Mouse (Mus musculus): ENCODE results near the gene Arhgef2.
"Not testable (repeated sequence)": the region's sequence is repeated elsewhere in the genome, so short reads cannot be mapped to it uniquely, and the experiment has no call there.

Arhgef2 gene

DNA sequence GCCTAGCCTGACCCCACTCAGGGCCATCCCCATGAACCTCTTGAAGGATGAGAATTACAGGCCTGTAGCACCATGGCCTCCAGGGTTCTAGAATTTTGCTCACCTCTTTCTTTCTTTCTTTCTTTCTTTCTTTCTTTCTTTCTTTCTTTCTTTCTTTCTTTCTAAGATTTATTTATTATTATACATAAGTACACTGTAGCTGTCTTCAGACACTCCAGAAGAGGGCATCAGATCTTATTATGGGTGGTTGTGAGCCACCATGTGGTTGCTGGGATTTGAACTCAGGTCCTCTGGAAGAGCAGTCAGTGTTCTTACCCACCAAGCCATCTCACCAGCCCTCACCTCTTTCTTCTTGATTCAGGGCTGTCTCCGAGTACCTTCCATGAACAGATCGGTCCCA, at the start of gene Arhgef2:
Gene Arhgef2 (plus strand): TSS at position 301 of the 400 bp plus-strand sequence.
- DNase-seq: not testable (repeated sequence)

DNA sequence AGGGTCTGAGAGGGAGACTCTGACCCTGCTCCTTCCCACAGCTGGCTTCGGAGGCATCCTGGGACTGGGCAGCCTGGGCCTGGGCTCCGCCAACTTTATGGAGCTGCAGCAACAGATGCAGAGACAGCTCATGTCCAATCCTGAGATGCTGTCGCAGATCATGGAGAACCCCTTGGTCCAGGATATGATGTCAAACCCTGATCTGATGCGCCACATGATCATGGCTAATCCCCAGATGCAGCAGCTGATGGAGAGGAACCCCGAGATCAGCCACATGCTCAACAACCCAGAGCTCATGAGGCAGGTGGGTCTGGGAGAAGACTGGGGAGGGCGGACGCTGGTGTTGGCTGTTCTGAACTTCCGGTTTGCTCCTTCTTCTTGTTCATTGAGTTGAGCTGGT, 49.1 kb upstream of the Arhgef2 start:
- DNase-seq: peak in 1 of 2 experiments; percentile 1

DNA sequence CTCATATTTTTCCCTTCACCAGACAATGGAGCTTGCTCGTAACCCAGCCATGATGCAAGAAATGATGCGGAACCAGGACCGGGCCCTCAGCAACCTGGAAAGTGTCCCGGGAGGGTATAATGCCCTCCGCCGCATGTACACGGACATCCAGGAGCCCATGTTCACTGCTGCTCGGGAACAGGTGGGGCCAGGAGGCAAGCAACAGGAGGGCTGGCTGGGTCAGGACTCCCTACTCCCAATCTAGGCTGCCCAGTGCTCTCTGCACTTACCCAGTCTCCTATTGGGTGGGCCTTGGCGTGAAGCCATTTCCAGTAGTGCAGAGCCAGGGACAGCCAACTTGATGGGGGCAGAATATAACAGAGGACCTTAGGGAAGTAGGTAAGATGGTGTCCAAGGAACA, 46.2 kb upstream of the Arhgef2 start:
- no peak for DNase-seq

DNA sequence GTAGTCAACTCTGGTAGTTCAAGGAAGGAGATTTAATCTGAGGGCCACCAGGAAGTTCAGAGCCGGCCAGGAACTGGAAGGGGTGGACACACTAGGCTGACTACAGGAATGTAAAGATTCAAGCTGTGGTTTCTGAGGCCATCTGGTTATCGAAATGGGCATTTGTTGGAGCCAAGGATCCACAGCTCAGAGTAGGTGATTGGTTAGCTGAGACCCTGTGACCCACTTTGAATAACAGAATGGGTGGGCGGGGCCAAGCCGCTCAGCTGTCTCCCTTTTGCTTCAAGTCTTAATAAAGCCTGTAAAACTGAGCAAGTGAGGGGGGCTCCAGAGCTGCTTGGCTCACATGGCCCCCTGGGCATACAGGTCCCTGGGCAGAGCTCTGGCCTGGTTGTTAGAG, 43.8 kb upstream of the Arhgef2 start:
- DNase-seq: peak; percentile 53 to 74

DNA sequence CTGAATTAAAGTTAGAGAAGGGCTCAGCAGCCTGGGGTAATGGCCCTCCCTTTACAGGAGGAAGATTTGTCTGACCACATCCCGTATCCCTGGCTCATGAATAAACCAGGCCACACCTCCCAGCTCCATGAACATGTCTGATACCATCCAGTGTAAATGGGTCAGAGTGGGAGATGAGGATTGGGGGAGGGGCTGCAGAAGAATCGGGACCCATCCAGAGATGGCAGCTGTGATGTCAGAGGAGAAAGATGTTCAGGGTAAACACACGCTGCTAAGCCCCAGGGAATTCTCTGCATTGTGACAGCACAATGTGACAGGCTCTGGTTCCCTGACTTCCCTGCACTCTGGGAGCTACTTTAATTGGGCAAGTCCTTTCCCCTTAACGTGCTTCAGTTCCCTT, 42.3 kb upstream of the Arhgef2 start:
- DNase-seq: no peak

DNA sequence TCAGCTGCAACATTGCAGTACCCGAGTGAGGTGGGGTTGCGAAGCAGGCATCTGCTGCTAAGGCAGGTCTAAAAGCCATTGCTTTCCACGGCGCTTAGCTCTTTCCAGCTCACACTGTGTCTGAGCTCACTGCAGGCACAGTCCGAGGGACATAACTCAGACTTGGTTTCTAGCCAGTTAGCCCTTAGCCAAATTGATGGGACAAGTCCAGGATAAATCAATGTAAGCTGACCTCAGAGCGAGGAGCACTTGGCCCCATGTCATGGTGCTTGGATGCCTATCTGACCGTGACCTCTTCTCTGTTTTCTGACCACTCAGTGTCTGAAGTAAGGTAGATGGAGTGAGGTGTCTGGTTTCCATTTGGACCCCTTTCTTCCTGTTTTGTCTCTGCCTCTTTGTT, 41.8 kb upstream of the Arhgef2 start:
- DNase-seq: peak in 1 of 2 experiments; percentile 22

DNA sequence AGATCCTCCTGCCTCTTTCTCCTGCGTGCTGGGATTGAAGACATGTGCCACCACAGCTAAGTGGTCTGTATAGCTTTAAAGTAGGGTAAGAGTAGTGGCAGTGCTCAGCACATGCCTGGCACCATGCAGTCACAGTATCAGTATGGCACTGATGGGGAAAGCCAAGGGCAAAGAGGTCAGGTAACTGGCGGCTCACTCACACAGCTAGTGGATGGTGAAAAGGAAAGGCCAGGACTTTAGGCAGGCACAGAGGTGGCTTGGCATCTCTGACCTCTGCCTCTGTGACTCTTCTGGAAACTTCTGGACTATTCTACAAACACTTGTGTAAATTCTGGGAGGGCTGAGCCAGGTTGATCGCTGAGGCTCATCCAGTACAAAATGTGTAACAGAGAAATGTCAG, 39.6 kb upstream of the Arhgef2 start:
- DNase-seq: no peak

DNA sequence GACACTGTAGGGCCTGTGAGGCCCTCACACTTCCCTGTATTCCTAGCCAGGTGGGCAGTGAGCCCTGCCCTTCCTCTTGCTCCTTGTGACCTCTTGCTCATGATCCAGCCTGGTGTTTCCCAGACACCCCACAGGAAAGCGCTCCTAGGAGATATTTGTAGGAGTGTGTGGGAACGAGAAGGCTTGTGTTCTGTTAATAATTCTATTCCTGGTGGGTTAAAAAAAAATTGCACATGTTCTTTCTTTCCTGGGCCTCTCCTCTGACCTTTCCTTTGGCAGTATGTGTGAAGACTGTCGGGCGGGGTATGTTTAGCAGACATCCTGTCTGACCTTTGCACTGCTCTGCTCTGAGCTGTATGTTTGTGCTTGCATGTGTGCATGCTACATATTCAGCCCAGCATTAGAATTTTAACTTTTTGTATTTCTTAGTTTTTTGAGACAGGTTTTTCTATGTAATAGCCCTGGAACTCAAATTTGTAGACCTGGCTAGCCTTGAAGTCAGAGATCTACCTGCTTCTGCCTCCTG, 39.2 kb upstream of the Arhgef2 start:
- DNase-seq: no peak

DNA sequence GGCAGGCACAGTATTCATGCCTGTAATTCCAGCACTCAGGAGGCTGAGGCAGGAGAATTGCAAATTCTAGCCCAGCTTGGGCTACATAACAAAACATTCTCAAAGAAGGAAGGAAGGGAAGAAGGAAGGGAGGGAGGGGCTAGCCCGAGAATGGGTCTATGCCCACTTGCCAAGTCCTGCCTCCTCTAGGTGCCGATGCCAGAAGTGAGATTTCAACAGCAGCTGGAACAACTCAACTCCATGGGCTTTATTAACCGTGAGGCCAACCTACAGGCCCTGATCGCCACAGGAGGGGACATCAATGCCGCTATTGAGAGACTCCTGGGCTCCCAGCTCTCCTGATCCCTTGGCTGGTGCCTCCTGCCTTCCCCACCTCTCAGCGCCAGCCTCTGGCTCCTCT, 37.9 kb upstream of the Arhgef2 start:
- DNase-seq: no peak

DNA sequence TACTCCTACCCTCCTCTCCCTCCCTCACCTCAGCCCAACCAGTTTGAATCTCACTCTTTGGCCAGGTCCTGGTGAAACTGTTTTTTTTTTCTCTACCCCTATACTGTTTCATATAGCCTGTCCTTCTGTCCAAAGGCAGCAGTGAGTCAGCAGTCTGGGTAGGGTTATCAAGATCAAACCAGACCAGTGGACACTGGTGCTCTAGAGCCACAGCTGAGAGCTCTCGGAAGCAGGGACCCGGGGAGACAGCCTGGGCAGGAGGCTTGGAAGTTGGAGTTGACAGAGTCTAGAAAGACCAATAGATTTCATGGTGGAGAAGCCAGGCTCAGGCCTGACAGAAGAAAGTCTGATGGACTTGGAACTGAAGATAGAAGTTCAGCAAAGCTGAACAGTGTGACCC, 37.2 kb upstream of the Arhgef2 start:
- DNase-seq: no peak

DNA sequence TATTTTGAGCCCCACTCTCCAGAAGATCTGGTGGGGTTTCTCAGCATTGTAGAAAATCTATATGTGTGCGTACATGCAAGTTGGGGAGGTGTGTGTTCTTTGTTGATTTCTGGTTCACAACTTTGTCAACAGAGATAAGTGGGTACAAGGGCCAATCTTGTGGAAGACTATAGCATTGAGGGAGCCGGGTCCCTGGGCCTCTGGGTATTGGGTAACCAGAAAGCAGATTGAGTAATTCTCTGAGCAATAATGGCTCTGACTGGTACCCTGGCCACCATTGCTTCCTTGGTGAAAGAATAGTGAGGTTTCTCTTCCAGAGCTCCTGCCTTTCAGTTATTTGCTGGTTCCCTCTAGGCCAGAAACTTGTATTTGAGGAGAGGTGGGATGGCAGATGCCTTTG, 36.7 kb upstream of the Arhgef2 start:
- DNase-seq: no peak

DNA sequence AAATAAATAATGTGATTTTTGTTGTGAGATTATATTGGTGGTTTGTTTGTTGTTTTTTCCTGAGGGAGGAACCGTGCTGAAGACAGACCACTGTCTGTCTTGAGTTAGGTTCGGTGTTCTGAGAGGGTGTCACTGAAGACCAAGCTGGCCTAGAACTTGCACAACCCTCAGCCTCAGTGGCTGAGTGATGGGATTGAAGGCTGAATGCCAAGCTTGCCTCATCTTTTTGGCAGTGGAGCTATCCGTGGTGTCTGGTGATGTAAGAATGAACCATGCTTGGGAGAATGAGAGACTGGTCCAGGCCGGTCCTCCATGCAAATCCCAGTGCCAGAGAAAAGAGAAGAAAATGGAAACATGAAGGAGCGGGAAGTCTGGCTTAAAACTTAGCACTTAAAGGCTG, 36.1 kb upstream of the Arhgef2 start:
- no peak for DNase-seq

DNA sequence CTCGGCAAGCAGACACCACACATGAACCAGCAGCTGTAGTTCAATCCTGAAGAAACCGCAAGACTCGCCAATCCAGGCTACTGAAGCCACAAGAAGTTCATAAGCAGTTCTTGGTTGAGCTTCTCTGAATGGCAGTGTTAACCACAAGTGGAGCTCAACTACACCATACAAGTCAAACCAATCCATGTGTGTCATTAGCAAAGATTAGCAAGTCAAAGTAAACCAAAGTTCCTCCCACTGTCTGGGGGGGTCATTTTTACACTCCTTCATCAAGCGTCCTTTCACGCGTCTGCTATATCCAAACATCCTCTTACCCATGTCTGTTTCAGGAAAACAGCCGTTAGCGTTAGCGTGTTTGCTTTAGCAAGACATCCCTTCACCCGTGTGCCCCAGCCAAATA, 35.4 kb upstream of the Arhgef2 start:
- DNase-seq: no peak

DNA sequence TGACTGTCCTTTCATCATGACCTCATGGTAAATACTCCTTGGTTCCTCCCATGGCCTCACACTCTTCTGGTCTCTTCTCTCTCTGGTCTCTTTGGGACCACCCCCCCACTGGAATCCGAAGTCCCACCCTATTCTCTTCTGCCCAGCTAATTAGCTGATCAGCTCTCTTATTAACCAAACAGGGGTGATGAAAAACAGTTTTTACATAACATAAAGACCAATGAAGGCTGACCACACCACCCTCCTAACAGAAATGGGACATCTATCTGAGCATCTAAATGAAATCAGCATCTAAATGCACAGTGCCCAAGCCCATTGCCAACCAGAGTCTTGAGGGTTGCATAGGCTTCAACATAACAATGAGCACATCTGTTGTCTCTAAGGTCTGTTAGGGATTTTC, 33.9 kb upstream of the Arhgef2 start:
- DNase-seq: no peak

DNA sequence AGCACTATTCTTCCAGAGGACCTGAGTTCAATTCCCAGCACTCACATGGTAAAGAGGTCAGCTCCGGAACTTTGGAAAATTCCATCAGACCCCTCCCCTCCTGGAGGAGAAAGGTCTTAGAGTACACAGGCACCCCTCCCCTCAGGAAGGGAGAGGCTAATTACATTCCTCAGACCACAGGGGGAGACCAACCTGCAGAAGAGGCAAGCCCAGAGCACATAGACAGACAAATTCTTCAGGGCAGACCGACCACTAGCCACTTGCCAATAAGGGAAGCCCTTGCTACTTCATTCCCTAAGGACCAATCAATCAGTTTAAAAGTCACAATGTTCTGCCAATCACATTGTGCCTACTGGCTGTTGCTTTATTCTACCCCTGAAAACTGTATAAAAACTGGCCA, 32.9 kb upstream of the Arhgef2 start:
- no peak for DNase-seq

DNA sequence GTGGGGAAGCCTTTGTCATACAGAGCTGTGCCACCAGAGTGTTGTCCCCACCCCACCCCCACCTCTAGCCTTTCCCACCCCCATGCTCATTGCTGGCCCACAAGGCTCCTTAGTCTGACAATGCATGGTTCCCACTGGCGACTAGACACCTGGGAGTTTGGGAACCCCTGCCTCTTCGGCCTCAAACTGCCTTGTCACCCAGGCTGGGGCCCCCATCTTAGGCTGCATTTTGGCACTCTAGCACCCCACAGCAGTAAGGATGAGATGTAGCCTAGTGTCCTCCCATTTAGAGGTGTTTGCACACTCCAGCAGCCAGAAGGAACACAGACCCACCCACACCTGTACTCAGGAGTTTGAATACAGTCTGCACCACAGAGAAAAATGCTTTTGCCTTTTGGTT, 32.0 kb upstream of the Arhgef2 start:
- DNase-seq: no peak

DNA sequence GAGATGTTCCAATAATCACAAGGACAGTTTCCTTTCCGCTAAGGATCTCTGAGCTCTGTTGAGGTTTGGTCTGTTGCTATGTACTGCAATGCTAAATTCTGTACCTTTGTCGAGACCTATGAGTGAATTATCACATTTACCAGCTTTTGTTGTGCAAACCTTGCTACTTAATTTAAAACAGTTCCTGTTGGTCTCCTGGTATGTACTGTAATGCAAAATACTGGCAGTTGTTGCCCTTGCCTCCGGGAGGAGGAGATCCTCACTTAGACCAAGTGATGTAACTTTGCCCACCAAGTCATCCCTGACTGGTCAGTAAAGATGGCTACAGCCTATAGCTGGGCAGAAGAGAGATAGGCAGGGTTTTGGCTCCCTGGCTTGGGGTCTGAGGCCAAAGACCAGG, 30.2 kb upstream of the Arhgef2 start, which contains the start of gene Ssr2:
Gene Ssr2 (plus strand): TSS at position 337 of the 400 bp plus-strand sequence.
- no peak for DNase-seq

DNA sequence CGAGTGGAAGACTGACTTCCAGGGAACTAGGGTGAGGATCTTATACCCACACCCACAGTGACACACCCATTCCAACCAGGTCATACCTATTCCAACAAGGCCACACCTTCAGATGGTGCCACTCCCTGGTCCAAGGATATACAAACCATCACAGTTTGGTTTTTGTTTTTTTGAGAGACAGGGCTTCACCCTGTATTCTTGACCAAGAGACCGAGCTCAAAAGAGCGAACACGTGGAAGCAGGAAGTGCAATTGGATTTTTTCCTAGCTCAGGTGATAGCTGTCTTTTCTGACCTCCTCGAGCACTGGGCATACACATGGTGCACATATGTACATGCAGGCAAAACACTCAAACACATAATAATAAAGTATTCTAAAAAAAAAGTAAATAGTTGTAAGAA, 27.9 kb upstream of the Arhgef2 start:
- not testable (repeated sequence) for DNase-seq

DNA sequence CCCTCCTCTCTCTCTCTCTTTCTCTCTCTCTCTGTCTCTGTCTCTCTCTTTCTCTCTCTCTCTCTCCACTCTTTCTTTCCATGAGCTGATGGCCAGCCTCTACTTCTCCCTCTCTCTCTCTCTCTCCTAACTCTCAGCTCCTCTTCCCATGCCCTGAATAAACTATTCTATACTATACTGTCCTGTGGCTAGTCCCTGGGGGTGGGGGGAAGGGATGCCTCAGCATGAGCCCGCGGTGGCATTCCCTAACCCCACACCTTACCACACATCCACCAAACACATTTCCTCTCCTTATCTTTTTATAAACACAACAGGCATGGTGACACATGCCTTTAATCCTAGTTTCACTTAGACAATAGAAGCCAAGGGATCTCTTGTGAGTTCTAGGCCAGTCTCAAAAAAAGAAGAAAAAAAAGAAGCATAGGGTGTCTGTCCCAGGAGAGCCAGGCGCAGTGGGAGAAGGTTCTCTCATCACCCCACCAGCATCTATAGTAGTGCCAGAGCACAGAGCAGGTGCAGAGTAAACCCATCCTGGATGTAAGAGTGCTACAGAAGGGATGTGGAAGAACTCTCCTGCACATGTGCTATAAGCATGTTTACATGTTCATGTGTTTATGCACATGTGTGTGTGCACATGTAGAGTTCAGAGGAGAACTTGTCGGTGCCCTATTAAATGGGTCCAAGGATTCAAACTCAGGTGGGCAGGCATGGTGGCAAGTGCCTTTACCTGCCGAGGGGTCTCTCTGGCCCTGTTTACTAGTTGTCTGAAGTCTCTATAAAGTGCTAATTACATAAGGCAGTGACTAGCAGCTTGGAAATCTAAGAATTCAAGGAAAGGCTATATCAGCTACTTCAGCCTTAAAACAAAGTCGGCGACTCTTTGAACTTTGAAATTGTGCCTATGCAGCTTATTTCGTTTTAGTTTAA, 27.0 kb upstream of the Arhgef2 start:
- no peak for DNase-seq

DNA sequence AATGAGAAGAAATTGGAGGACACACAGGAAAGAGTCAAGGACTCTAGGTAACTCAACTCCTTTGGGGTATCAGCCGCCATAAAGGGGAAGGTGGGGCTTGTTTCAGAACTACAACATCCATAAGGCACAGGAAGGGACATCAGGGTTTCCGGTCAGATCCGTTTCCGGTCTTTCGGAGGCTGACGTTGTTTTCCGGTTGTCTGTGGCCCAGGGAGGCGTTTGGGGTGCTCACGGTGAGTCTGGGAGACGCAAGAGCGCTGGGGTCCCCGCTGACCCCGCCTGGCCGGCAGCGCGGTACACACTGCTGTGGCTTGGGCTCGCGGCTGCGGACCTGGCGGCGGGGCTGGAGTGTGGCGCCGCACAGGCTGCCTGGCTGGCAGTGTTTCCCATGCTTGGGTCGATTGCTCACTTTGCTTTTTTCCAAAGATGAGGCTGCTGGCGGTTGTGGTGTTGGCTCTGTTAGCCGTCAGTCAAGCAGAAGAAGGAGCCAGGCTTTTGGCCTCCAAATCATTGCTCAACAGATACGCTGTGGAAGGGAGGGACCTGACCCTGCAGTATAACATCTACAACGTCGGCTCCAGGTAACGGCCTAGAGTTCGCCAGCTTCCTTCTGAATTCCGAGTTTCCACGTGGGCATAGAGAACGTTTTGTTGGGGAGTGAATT, 26.2 kb upstream of the Arhgef2 start:
- DNase-seq: peak; percentile 85 to 86

DNA sequence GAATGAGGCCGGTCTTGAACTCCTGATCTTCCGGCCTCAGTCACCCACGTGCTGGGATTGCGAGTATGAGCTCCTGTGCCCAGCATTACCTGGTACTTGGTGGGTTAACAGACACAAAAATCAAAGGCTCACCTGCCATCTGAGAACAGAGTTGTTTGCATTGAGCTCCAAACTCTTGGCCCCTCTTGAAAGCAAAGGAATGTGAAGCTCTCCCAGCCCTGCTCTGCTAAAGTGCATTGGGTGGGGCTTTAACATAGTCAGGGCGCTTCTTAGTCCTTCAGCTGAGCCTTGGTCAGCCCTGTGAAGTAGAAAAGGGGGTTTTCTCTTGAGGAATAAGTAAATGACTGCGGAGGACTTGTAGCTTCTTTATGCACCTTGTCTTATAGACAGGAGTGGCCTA, 20.0 kb upstream of the Arhgef2 start:
- DNase-seq: no peak

DNA sequence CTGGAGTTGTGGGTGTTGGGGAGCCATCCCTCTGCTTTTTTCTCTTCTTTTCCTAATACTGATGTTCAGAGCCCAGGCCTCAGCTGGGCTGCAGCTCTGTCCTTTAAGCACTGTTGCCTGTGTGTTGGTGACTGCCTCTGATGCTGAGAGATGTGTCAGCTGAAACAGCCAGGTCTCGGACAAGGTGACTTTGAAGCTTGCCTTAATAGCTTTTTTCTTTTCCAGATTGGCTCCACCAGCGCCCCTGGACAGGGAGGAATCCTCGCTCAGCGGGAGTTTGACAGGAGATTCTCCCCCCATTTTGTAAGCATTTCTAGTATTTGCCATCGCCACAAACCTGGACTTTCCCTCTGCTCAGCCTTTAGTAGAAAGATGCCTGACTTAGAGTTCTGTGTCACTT, 19.1 kb upstream of the Arhgef2 start:
- no peak for DNase-seq

DNA sequence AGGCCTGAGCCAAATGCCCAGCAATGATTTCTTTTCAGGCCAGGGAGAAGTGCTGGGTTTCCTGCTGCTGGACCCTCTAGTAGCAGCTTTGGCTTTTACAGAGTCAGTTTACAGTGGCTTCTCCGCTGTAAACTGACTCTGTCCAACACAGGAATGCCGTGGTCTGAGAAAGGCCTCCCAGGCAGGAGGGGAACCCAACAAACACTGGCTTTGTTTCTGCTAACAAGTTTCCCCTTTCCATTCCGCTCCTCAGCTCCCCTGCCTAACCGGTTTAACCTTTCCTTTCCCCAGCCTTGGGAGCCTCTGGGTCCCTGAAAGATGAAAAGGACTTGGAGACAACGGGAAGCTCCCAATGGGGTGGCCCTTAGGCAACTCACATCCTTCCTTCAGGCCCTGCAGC, 15.5 kb upstream of the Arhgef2 start:
- no peak for DNase-seq

DNA sequence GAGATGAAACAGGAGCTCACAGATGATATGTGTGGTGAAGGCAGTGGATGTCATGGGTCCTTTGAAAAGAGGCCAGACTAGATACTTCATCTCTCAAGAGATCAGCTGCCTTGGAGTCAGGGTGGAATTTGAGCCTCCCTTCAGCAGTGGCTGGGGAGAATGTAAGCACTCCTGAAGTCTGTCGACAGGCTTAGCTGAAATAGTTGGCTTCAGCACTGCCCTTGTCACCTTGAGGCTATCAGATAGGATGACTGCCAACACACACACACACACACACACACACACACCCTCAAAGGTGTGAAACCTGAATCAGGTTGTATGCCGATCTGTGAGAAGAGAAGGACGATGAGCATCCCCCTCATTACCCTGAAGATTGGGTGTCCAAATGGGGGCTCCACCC, 14.7 kb upstream of the Arhgef2 start:
- DNase-seq: no peak
